Mouse (Mus musculus): Measurements from ENCODE around the gene Naglu.

Gene Naglu

GRCm38 (mm10) chr11:101057860-101058259, 12.0 kb upstream of the Naglu start:
- peak; percentile 93 for DNase-seq (ENCODE audit: low read depth)

- peak; percentile 51 for DNase-seq (ENCODE audit: low read depth)
These were observed 11.1 kb upstream of the Naglu start for GRCm38 (mm10) chr11:101058726-101059125.

- peak; percentile 42 for DNase-seq (ENCODE audit: low read depth)
These were observed 10.3 kb upstream of the Naglu start for GRCm38 (mm10) chr11:101059473-101059872.

- peak; percentile 47 for DNase-seq (ENCODE audit: low read depth)
These were observed 9.7 kb upstream of the Naglu start for GRCm38 (mm10) chr11:101060126-101060525.

GRCm38 (mm10) chr11:101061049-101061448, 8.8 kb upstream of the Naglu start:
- no peak for DNase-seq (ENCODE audit: low read depth)

- DNase-seq (ENCODE audit: low read depth) = no peak
These were observed 7.5 kb upstream of the Naglu start for GRCm38 (mm10) chr11:101062165-101062884.

- DNase-seq (ENCODE audit: low read depth) = no peak
These were observed 6.7 kb upstream of the Naglu start for GRCm38 (mm10) chr11:101062971-101063675.

GRCm38 (mm10) chr11:101063676-101064327, 6.0 kb upstream of the Naglu start:
- DNase-seq (ENCODE audit: low read depth) = peak; percentile 66

- DNase-seq (ENCODE audit: low read depth) = no peak
These were observed 5.3 kb upstream of the Naglu start for GRCm38 (mm10) chr11:101064462-101064861.

- peak; percentile 14 for DNase-seq (ENCODE audit: low read depth)
These were observed 4.8 kb upstream of the Naglu start for GRCm38 (mm10) chr11:101065002-101065401.

GRCm38 (mm10) chr11:101066549-101067412, 3.0 kb upstream of the Naglu start:
- DNase-seq (ENCODE audit: low read depth) = peak; percentile 89

- no peak for DNase-seq (ENCODE audit: low read depth)
These were observed 346 bp downstream of the Naglu start for GRCm38 (mm10) chr11:101070189-101070527.

- no peak for DNase-seq (ENCODE audit: low read depth)
These were observed 1.2 kb downstream of the Naglu start for GRCm38 (mm10) chr11:101070987-101071386.

- DNase-seq (ENCODE audit: low read depth) = no peak
These were observed 2.1 kb downstream of the Naglu start for GRCm38 (mm10) chr11:101071810-101072428.

- no peak for DNase-seq (ENCODE audit: low read depth)
These were observed 8.3 kb downstream of the Naglu start, which contains the start of gene Hsd17b1 for GRCm38 (mm10) chr11:101078121-101078520. Gene Hsd17b1 (plus strand): TSS chr11:101078411.

- DNase-seq (ENCODE audit: low read depth) = peak; percentile 46
These were observed 9.9 kb downstream of the Naglu start for GRCm38 (mm10) chr11:101079746-101080145.

- no peak for DNase-seq (ENCODE audit: low read depth)
These were observed 10.6 kb downstream of the Naglu start for GRCm38 (mm10) chr11:101080421-101080820.

- no peak for DNase-seq (ENCODE audit: low read depth)
These were observed 11.8 kb downstream of the Naglu start for GRCm38 (mm10) chr11:101081659-101082058.

GRCm38 (mm10) chr11:101082208-101083082, 12.6 kb downstream of the Naglu start, which contains the start of gene Coasy:
Gene Coasy (plus strand): TSS chr11:101082565.
- peak; percentile 95 for DNase-seq (ENCODE audit: low read depth)

GRCm38 (mm10) chr11:101083083-101083697, 13.4 kb downstream of the Naglu start:
- no peak for DNase-seq (ENCODE audit: low read depth)

All from induced T-regulatory cell, adult 2 months (primary cell).